Mouse (Mus musculus) heart, embryonic 14.5 days (tissue): Measurements from ENCODE around the gene Col13a1. TPM values are rescaled to one million over a fixed set of nuclear protein-coding genes. Genes with fewer than 3 reads are reported as not detected.

Experiments
- ATAC-seq: fragments of 200-750 bp; cut with Nextera tagmentation; 2 replicates; pipeline ENCODE4 v1.8.0; 2017; ENCODE audit warnings: low read depth, moderate TSS enrichment; ENCODE audit not compliant: insufficient number of reproducible peaks, insufficient read depth, low FRiP score
- H3K27ac ChIP-seq, 2 experiments: fragments of 200-500 bp in 1 of 2; fragments of 300-500 bp in 1 of 2; sonication (generic) in 1 of 2; replicated peaks in 1 of 2; 2 replicates each; pipeline ENCODE4 v1.5.1; 2012 to 2014; ENCODE audit warnings: low read depth in 2 of 2, low read length in 2 of 2, control low read depth in 1 of 2, mild to moderate bottlenecking in 1 of 2, mixed read lengths in 1 of 2; ENCODE audit not compliant: control insufficient read depth in 1 of 2, insufficient read depth in 1 of 2
- H3K27me3 ChIP-seq: fragments of 300-500 bp; sonication (generic); 2 replicates; pipeline ENCODE4 v1.6.1; 2014; ENCODE audit warnings: mild to moderate bottlenecking, low read length, control low read depth; ENCODE audit not compliant: control insufficient read depth, insufficient read depth
- H3K36me3 ChIP-seq: fragments of 300-500 bp; sonication (generic); 2 replicates; pipeline ENCODE4 v1.6.1; 2014; ENCODE audit warnings: mild to moderate bottlenecking, control low read depth, low read length, mixed read lengths; ENCODE audit not compliant: control insufficient read depth, insufficient read depth
- H3K4me1 ChIP-seq, 2 experiments: fragments of 200-500 bp in 1 of 2; fragments of 300-500 bp in 1 of 2; sonication (generic) in 1 of 2; 2 replicates each; pipeline ENCODE4 v1.6.1; 2012 to 2014; ENCODE audit warnings: low read length in 2 of 2, control low read depth in 1 of 2, mixed read lengths in 1 of 2; ENCODE audit not compliant: control insufficient read depth in 2 of 2, insufficient read depth in 2 of 2
- H3K4me2 ChIP-seq: fragments of 300-500 bp; sonication (generic); 2 replicates; pipeline ENCODE4 v1.6.1; 2014; ENCODE audit warnings: mild to moderate bottlenecking, low read length
- H3K4me3 ChIP-seq, 2 experiments: fragments of 200-500 bp in 1 of 2; fragments of 300-500 bp in 1 of 2; sonication (generic) in 1 of 2; 2 replicates each; pipeline ENCODE4 v1.5.1; 2012 to 2014; ENCODE audit warnings: low read length in 2 of 2, mild to moderate bottlenecking in 2 of 2, control low read depth in 1 of 2, low read depth in 1 of 2, moderate library complexity in 1 of 2; ENCODE audit not compliant: control insufficient read depth in 1 of 2, insufficient read depth in 1 of 2
- H3K9ac ChIP-seq: fragments of 300-500 bp; sonication (generic); 2 replicates; pipeline ENCODE4 v1.6.1; 2014; ENCODE audit warnings: mild to moderate bottlenecking, low read length
- H3K9me3 ChIP-seq: fragments of 300-500 bp; sonication (generic); 2 replicates; pipeline ENCODE4 v1.6.1; 2016; ENCODE audit warnings: low read length, control low read depth; ENCODE audit not compliant: control insufficient read depth
- WGBS: fragments of 180-500 bp; shearing (Covaris S2); extraction: QIAGEN DNeasy Blood & Tissue Kit; methylation state at CpG from one replicate; pipeline ENCODE4 v1.1.7; 2014; 5-methylcytosine and 5-hydroxymethylcytosine counted together
- polyA plus RNA-seq: library from polyadenylated mRNA; unstranded; fragments of >200 nt; fragmentation: Nextera tagmentation; extraction: Ambion mirVana; gene quantifications from 2 replicates; pipeline ENCODE4 v1.2.1, GENCODE M21; 2014

Gene Col13a1
- polyA plus RNA-seq, 1 experiment from 2014 or later: 9.5 TPM

DNA sequence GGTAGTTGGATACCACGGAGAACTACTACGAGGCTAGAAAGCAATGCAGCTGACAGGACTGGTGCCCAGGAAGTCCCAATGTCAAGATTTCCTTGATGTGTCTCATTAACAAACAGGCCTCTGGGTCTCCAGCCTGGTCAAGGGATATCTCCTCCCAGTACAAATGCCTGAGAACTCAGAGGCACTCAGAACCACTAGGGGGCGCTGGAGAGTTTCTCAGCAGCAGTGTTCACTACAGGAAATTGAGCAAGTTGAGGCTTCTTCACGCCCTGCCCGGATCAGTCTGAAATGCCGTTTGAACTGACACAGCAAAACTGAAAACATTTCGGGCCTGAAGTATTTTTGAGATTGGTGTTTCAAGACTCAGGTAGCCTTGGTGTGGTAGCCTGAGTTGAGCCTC lies 1.5 kb upstream of the Col13a1 start:
- under 1% methylated on average over 7 of the region's 7 CpGs for WGBS
- H3K36me3 ChIP-seq: no peaks in the 10 kb centered on the region
- peaks cover 23% of the 10 kb centered on the region for H3K27me3 ChIP-seq
- no peak overlapping the region for H3K9ac ChIP-seq
- H3K9me3 ChIP-seq: no peaks in the 10 kb centered on the region
- H3K4me1 ChIP-seq: peaks cover 4 to 21% of the 10 kb centered on the region in 2 experiments; a peak in 3 of 4 replicates
- ATAC-seq: no peak
- H3K4me2 ChIP-seq: no peak overlapping the region
- no peak overlapping the region for H3K4me3 ChIP-seq
- H3K27ac ChIP-seq: no peak overlapping the region

DNA sequence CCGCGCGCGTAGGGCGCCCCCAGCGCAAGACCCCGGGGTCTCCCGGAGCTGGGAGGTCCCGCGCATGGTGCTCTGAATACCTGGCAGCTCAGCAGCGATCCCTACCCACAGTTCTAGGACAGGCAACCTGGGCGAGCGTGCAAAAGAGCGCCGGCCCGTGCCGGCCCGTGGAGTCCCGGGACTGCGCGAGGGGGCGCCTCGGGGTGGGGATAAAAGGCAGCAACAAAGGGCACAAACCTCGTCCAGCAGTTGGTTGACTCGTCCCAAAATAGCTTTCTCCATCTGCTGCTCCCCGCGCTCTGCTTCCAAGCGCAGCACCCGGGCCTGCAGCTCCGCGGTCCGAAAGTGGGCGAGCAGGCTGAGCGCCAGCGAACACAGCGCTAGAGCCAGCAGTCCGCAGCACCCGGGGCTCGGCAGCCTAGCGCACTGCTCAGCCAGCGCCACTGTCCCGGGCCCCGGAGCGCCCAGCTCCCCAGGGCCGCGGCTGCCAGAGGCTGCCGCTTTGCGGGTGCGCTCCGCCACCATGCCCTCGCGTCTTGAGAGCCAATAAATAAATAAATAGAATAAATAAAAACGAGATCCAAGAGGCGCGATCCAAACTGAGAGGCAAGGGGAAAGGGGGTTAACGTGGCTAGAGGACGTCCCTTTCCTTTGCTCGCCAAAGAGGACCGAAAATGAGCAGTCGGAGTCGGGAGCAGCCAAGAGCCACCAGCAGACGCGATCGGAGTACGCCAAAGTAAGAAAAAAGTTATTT lies 619 bp downstream of the Col13a1 start:
- peak overlapping the region; percentile 76 for H3K9ac ChIP-seq
- no peaks in the 10 kb centered on the region for H3K36me3 ChIP-seq
- H3K27ac ChIP-seq: 0 out of 4 replicates have a peak overlapping the region, but pooled peaks of 1 of the 2 experiments have one; percentile 21
- peak overlapping the region; percentile 98 for H3K4me2 ChIP-seq
- no peaks in the 10 kb centered on the region for H3K9me3 ChIP-seq
- peak; percentile 37; the same call in 1 of the 2 replicates for ATAC-seq
- peaks cover 23% of the 10 kb centered on the region for H3K27me3 ChIP-seq
- H3K4me3 ChIP-seq: peak overlapping the region; percentile 59 to 60
- H3K4me1 ChIP-seq: peaks cover 4 to 27% of the 10 kb centered on the region in 2 experiments; a peak in 3 of 4 replicates
- under 1% methylated on average over 65 of the region's 65 CpGs for WGBS

DNA sequence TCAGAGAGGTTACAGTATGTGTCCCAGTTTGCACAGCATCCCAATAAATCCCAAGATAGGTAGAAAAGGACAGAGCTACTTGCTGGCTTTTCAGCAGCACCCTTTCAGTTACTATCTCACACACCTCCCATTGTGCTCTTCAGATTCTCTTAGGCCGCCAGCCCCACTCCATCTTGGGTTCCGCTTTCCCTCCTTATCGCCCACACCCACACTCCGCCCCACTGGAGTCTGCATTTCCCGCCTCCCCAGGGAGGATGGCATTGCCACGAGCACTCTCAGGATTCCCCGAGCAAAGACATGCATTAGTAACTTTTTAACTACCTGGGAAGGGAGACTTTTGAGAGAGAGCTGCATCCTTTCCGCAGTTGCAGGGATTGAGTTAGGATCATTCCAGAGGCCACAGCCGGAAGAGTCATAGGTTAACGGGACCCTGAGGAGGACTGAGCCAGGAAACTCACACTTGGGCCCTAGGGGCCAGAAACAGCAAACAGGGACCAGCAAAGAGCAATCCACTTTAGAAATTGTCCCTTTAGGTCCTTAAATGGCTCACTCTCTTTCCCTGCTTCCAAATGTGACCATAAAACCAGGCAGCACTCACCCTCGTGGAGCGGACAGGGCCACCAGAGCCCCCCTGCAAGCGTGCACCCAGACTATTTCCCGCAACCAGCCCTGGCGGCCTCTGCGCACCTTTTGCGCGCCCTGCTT lies 1.4 kb downstream of the Col13a1 start:
- H3K36me3 ChIP-seq: no peaks in the 10 kb centered on the region
- H3K4me1 ChIP-seq: peaks cover 4 to 27% of the 10 kb centered on the region in 2 experiments; a peak in 3 of 4 replicates
- H3K27me3 ChIP-seq: peaks cover 23% of the 10 kb centered on the region
- WGBS: 4% methylated on average over 18 of the region's 18 CpGs
- H3K4me2 ChIP-seq: peak overlapping the region; percentile 98
- peak overlapping the region; percentile 59 to 60 for H3K4me3 ChIP-seq
- peak overlapping the region; percentile 76 for H3K9ac ChIP-seq
- no peak for ATAC-seq
- no peaks in the 10 kb centered on the region for H3K9me3 ChIP-seq
- H3K27ac ChIP-seq: no peak overlapping the region

DNA sequence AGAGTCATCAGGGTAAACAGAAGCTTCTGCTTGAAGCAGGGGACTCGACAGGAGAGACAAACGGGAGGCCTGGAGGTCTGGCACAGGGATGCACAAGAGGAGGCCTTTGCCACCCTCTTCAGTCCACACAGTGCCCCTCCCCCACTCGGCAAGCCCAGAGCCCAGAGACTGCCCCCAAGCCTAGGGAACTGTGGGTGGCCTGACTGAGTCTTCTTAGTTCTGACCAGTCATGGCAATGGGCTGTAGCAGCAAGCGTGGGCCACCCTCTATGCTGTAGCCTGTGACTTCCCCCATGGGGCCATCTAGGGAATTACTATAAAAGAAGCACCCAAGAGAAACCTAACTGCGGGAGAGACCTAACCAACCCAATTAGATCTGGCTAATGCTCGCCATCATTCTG lies 1.9 kb downstream of the Col13a1 start:
- peak overlapping the region; percentile 98 for H3K4me2 ChIP-seq
- H3K4me1 ChIP-seq: peaks cover 7 to 29% of the 10 kb centered on the region in 2 experiments; a peak in 3 of 4 replicates
- peak overlapping the region; percentile 76 for H3K9ac ChIP-seq
- H3K36me3 ChIP-seq: no peaks in the 10 kb centered on the region
- 12% methylated on average over 6 of the region's 6 CpGs for WGBS
- ATAC-seq: no peak; the same call in 1 of the 2 replicates
- peak overlapping the region; percentile 59 to 60; a peak in 3 of 4 replicates for H3K4me3 ChIP-seq
- H3K27me3 ChIP-seq: peaks cover 23% of the 10 kb centered on the region
- H3K9me3 ChIP-seq: no peaks in the 10 kb centered on the region
- H3K27ac ChIP-seq: no peak overlapping the region

DNA sequence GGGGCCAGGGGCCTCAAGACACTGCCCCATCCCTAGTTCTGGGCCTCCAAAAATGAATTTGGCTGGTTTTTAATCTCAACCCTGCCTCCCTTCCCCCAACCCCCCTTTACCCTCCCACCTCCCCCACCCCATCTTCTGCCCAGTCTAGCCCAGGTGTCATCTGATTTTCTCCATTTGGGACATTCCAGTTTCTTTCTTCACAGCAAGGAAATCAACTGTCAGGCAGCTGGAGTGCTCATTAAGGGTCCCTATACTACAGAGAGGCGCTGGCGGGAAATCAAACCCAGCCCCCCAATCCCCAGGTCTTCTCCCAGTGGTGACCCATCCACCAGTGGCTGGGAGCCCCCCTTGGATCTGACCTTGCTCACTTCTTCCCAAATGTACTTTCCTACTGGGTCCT lies 4.3 kb downstream of the Col13a1 start:
- 83% methylated on average over 2 of the region's 2 CpGs for WGBS
- ATAC-seq: no peak
- H3K36me3 ChIP-seq: no peaks in the 10 kb centered on the region

DNA sequence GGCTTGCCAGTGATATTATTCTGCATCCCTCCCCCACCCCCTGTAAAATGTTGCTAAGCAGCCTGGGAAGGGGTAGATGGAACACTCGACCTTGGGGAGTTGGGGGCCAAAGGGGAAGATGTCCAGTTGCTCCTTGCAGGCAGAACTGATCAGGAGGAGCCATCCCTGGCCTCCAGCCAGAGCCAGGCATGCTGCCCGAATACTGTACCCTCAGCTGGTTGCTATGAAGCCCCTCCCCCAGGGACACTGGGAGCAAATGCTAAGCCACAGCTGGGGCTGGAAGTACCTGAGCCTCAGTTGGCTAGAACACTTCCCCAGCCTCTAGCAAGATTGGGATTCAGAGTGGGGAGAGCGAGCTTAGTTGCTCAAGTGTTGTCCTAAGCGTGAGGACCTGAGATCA lies 6.9 kb downstream of the Col13a1 start:
- H3K27ac ChIP-seq: no peak overlapping the region
- peaks cover 21 to 40% of the 10 kb centered on the region in 2 experiments for H3K4me1 ChIP-seq
- no peaks in the 10 kb centered on the region for H3K9me3 ChIP-seq
- H3K9ac ChIP-seq: no peak overlapping the region
- H3K4me2 ChIP-seq: no peak overlapping the region
- no peaks in the 10 kb centered on the region for H3K36me3 ChIP-seq
- 29% methylated on average over 4 of the region's 4 CpGs for WGBS
- no peak for ATAC-seq
- H3K4me3 ChIP-seq: no peak overlapping the region
- no peaks in the 10 kb centered on the region; the same call in 1 of the 2 replicates for H3K27me3 ChIP-seq

More for the DNA sequence above, 4.3 kb downstream of the Col13a1 start:
- Histone ChIP-seq H3K27ac (no peak overlapping the region), H3K9ac (no peak overlapping the region), H3K4me2 (no peak overlapping the region), H3K4me1 (peaks cover 14 to 39% of the 10 kb centered on the region in 2 experiments; a peak in 3 of 4 replicates), H3K9me3 (no peaks in the 10 kb centered on the region), H3K27me3 (peaks cover 11% of the 10 kb centered on the region), H3K4me3 (no peak overlapping the region)

DNA sequence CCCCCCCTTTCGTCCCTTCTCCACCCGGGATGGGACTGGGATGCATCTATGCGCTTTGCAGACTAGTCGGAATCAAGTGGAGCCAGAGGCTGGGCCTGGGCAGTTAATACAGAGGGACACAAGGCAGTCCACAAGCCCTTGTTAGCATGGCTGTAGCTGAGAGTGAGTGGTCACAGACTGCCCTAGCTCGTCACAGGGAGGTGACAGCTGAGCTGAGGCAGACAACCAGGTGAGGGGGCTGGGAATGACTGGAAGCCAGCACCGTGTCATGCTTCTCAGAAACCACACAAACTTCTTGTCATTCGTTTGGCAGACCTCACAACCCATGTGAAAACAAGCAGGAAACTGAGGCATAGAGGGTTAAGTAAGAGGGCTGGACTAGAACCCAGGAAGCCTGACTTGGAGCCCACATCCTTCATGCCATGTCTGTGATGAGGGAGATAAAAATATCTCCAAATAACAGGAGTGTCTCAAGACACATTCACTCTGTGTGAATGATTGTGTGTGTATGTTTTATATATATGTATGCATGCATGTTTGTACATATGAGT lies 10.8 kb downstream of the Col13a1 start:
- ATAC-seq: 0 out of 2 replicates have a peak, but pooled peaks have one; percentile 18
- WGBS: 27% methylated on average over 7 of the region's 7 CpGs
- no peaks in the 10 kb centered on the region for H3K36me3 ChIP-seq
- peaks cover 34 to 42% of the 10 kb centered on the region in 2 experiments for H3K4me1 ChIP-seq
- H3K9ac ChIP-seq: no peak overlapping the region
- no peaks in the 10 kb centered on the region for H3K27me3 ChIP-seq
- no peaks in the 10 kb centered on the region for H3K9me3 ChIP-seq
- H3K4me3 ChIP-seq: no peak overlapping the region
- H3K27ac ChIP-seq: peak overlapping the region; percentile 11 to 31; a peak in 3 of 4 replicates
- no peak overlapping the region for H3K4me2 ChIP-seq
